Mouse (Mus musculus) neural tube, embryonic 15.5 days (tissue): ENCODE measurements around the gene Gprc5b. TPM values are rescaled to one million over a fixed set of nuclear protein-coding genes. Genes with fewer than 3 reads are reported as not detected.

Source experiments
- ATAC-seq: fragments of 200-750 bp; cut with Nextera tagmentation; 2 replicates; pipeline ENCODE4 v1.8.0; 2017; ENCODE audit warnings: mild to moderate bottlenecking, moderate TSS enrichment, moderate library complexity; ENCODE audit not compliant: low FRiP score
- H3K27ac ChIP-seq: fragments of 300-500 bp; sonication (generic); replicated peaks from 2 replicates; pipeline ENCODE4 v1.5.1; 2015; ENCODE audit warnings: mild to moderate bottlenecking, inconsistent platforms
- H3K27me3 ChIP-seq: fragments of 300-500 bp; sonication (generic); replicated peaks from 2 replicates; pipeline ENCODE4 v1.6.1; 2015; ENCODE audit warnings: inconsistent platforms
- H3K36me3 ChIP-seq: fragments of 300-500 bp; sonication (generic); 2 replicates; pipeline ENCODE4 v1.6.1; 2015; ENCODE audit warnings: inconsistent platforms
- H3K4me1 ChIP-seq: fragments of 300-500 bp; sonication (generic); 2 replicates; pipeline ENCODE4 v1.6.1; 2015; ENCODE audit warnings: inconsistent platforms
- H3K4me2 ChIP-seq: fragments of 300-500 bp; sonication (generic); 2 replicates; pipeline ENCODE4 v1.6.1; 2015; ENCODE audit warnings: inconsistent platforms, mild to moderate bottlenecking, moderate library complexity
- H3K4me3 ChIP-seq: fragments of 300-500 bp; sonication (generic); replicated peaks from 2 replicates; pipeline ENCODE4 v1.5.1; 2015; ENCODE audit warnings: mild to moderate bottlenecking, inconsistent platforms
- H3K9ac ChIP-seq: fragments of 300-500 bp; sonication (generic); replicated peaks from 2 replicates; pipeline ENCODE4 v1.6.1; 2015; ENCODE audit warnings: mild to moderate bottlenecking, inconsistent platforms
- H3K9me3 ChIP-seq: fragments of 300-500 bp; sonication (generic); replicated peaks from 2 replicates; pipeline ENCODE4 v1.6.1; 2016; ENCODE audit warnings: inconsistent platforms
- WGBS: fragments of 180-500 bp; shearing (Covaris S2); methylation state at CpG from one replicate; pipeline ENCODE4 v1.1.7; 2015; ENCODE audit warnings: mixed read lengths; 5-methylcytosine and 5-hydroxymethylcytosine counted together
- polyA plus RNA-seq: library from polyadenylated mRNA; unstranded; fragments of >200 nt; fragmentation: Nextera tagmentation; extraction: Ambion mirVana; gene quantifications from 2 replicates; pipeline ENCODE4 v1.2.1, GENCODE M21; 2015

Gene Gprc5b
- polyA plus RNA-seq, 1 experiment from 2014 or later: 6.6 TPM

GRCm38 (mm10) chr7:118972306-118972705, 22.7 kb downstream of the Gprc5b start:
- ATAC-seq: no peak
- 31% methylated on average over 5 of the region's 5 CpGs for WGBS

DNA sequence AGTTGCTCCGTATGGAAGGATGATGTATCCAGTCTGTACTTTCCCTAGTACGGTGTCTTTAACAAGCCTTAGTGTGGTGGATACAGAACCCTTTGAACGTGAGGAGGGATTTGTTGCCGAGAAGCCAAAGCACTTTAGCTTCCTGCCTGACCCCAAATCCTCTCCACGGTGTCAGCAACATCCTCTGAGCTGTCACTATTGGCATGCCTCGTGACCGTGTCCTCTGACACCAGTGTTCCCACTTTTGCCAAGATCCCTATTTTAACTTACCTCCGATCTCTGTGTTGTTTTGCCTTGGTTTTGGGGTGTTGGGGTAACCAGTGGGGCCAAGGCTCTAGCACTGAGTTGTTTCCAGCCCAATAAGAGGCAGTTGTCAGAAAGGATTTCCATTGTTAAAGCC, 23.5 kb downstream of the Gprc5b start:
- WGBS: 75% methylated on average over 8 of the region's 8 CpGs
- Histone ChIP-seq H3K4me2 (no peak overlapping the region), H3K27me3 (no peaks in the 10 kb centered on the region), H3K9me3 (no peaks in the 10 kb centered on the region), H3K4me1 (peaks cover 25% of the 10 kb centered on the region), H3K4me3 (no peak overlapping the region), H3K27ac (no peak overlapping the region), H3K36me3 (no peaks in the 10 kb centered on the region), H3K9ac (no peak overlapping the region)
- ATAC-seq: no peak

More at GRCm38 (mm10) chr7:118972306-118972705, 22.7 kb downstream of the Gprc5b start:
- H3K9me3 ChIP-seq: no peaks in the 10 kb centered on the region
- H3K9ac ChIP-seq: no peak overlapping the region
- no peak overlapping the region for H3K27ac ChIP-seq
- no peak overlapping the region for H3K4me2 ChIP-seq
- H3K27me3 ChIP-seq: no peaks in the 10 kb centered on the region
- H3K4me3 ChIP-seq: no peak overlapping the region
- peaks cover 34% of the 10 kb centered on the region for H3K4me1 ChIP-seq
- no peaks in the 10 kb centered on the region for H3K36me3 ChIP-seq

- Histone ChIP-seq H3K9me3 (no peaks in the 10 kb centered on the region), H3K4me2 (no peak overlapping the region), H3K9ac (no peak overlapping the region), H3K27me3 (no peaks in the 10 kb centered on the region), H3K4me1 (peaks cover 22% of the 10 kb centered on the region), H3K4me3 (no peak overlapping the region), H3K27ac (no peak overlapping the region), H3K36me3 (no peaks in the 10 kb centered on the region)
- WGBS: 89% methylated on average over 3 of the region's 3 CpGs
- ATAC-seq: no peak
Observed at GRCm38 (mm10) chr7:118968870-118969269, 26.1 kb downstream of the Gprc5b start.

DNA sequence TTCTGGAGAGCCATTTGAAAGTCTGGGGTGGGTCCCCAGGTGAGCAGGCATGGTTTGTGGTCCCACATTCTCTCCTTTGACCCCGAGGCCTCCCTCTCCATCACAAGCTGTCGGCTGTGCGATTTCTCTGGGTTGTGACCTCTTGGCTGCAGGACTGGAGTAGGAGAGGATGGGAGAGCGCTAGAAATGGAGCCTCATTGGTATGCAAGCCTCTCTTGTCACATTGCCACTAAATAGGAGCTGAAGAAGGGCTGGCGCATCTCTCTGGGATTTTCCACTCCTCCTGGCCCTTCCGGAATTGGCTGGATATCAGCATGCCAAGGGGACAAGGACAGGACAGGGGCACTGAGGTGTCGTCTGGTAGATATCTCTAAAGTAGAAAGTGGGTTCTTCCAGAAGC, 29.8 kb downstream of the Gprc5b start:
- no peaks in the 10 kb centered on the region for H3K27me3 ChIP-seq
- no peak overlapping the region for H3K27ac ChIP-seq
- H3K4me3 ChIP-seq: no peak overlapping the region
- H3K4me1 ChIP-seq: peaks cover 4% of the 10 kb centered on the region; the same call in 1 of the 2 replicates
- H3K9ac ChIP-seq: no peak overlapping the region
- no peaks in the 10 kb centered on the region for H3K9me3 ChIP-seq
- 32% methylated on average over 7 of the region's 7 CpGs for WGBS
- no peak for ATAC-seq
- H3K4me2 ChIP-seq: no peak overlapping the region
- H3K36me3 ChIP-seq: no peaks in the 10 kb centered on the region

DNA sequence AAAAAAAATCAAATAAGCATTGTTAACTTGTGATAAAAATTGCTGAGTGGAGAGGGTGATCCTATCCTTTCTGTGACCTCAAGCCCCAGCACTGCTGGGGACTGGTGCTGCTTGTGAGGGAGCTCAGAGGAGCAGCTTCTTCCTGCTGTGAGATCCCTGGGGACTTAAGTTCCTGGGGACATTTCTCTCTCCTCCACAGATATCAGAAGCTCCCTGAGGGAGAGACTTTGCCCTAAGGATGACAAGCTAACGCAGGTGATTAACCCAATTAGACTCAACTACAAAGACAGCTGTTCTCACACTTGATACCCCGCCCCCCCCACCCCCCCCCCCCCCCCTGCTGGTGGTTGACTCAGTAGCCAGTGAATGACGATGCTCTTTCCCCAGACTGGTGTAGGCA, 30.2 kb downstream of the Gprc5b start:
- no peaks in the 10 kb centered on the region for H3K9me3 ChIP-seq
- no peaks in the 10 kb centered on the region for H3K36me3 ChIP-seq
- peaks cover 4% of the 10 kb centered on the region; the same call in 1 of the 2 replicates for H3K4me1 ChIP-seq
- H3K4me3 ChIP-seq: no peak overlapping the region
- H3K27me3 ChIP-seq: no peaks in the 10 kb centered on the region
- no peak overlapping the region for H3K9ac ChIP-seq
- 2% methylated on average over 3 of the region's 3 CpGs for WGBS
- H3K27ac ChIP-seq: no peak overlapping the region
- no peak for ATAC-seq
- H3K4me2 ChIP-seq: no peak overlapping the region

DNA sequence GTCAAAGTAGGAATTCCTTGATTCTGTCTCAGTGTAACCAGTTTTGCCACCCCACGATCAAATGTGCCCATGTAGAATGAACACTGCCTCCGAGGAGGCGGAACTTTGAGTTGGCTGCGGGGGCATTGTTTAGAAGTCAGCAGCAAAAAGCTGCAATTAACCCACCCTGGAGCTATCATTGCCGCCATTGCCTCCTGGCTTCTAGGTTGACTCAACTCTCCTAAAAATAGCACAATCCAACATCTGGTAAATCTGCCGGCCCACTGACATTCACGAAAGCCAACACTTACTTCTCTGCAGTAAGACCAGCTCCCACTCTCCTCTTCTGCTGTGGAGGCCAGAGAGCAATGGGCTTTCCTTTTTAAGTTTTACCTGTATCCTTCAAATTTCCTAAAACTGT, 35.8 kb downstream of the Gprc5b start:
- WGBS: 46% methylated on average over 7 of the region's 7 CpGs
- no peak for ATAC-seq
- Histone ChIP-seq H3K36me3 (no peaks in the 10 kb centered on the region), H3K27ac (no peak overlapping the region), H3K9me3 (no peaks in the 10 kb centered on the region), H3K27me3 (no peaks in the 10 kb centered on the region), H3K4me1 (no peaks in the 10 kb centered on the region), H3K4me3 (no peak overlapping the region), H3K9ac (no peak overlapping the region), H3K4me2 (no peak overlapping the region)

GRCm38 (mm10) chr7:118956616-118957246, 38.3 kb downstream of the Gprc5b start:
- no peaks in the 10 kb centered on the region for H3K36me3 ChIP-seq
- H3K27me3 ChIP-seq: no peaks in the 10 kb centered on the region
- 84% methylated on average over 4 of the region's 4 CpGs for WGBS
- H3K27ac ChIP-seq: no peak overlapping the region
- H3K4me2 ChIP-seq: no peak overlapping the region
- no peaks in the 10 kb centered on the region for H3K9me3 ChIP-seq
- no peak overlapping the region for H3K9ac ChIP-seq
- H3K4me1 ChIP-seq: no peaks in the 10 kb centered on the region
- ATAC-seq: no peak
- H3K4me3 ChIP-seq: no peak overlapping the region

- Histone ChIP-seq H3K4me2 (no peak overlapping the region), H3K36me3 (no peaks in the 10 kb centered on the region), H3K9ac (no peak overlapping the region), H3K4me3 (no peak overlapping the region), H3K9me3 (no peaks in the 10 kb centered on the region), H3K27ac (no peak overlapping the region), H3K4me1 (no peaks in the 10 kb centered on the region), H3K27me3 (no peaks in the 10 kb centered on the region)
- ATAC-seq: no peak
- 91% methylated on average over 1 of the region's 1 CpGs for WGBS
Observed at GRCm38 (mm10) chr7:118954968-118955367, 40.0 kb downstream of the Gprc5b start.

GRCm38 (mm10) chr7:118953626-118954282, 41.3 kb downstream of the Gprc5b start:
- ATAC-seq: no peak
- Histone ChIP-seq H3K27me3 (no peaks in the 10 kb centered on the region), H3K4me2 (no peak overlapping the region), H3K4me3 (no peak overlapping the region), H3K4me1 (no peaks in the 10 kb centered on the region), H3K27ac (no peak overlapping the region), H3K9me3 (no peaks in the 10 kb centered on the region), H3K9ac (no peak overlapping the region), H3K36me3 (no peaks in the 10 kb centered on the region)
- WGBS: 59% methylated on average over 11 of the region's 11 CpGs

- Histone ChIP-seq H3K4me3 (no peak overlapping the region), H3K9ac (no peak overlapping the region), H3K4me2 (no peak overlapping the region), H3K36me3 (no peaks in the 10 kb centered on the region), H3K27me3 (no peaks in the 10 kb centered on the region), H3K4me1 (no peaks in the 10 kb centered on the region), H3K27ac (no peak overlapping the region), H3K9me3 (no peaks in the 10 kb centered on the region)
- ATAC-seq: no peak
- 45% methylated on average over 7 of the region's 7 CpGs for WGBS
Observed at GRCm38 (mm10) chr7:118949749-118950148, 45.3 kb downstream of the Gprc5b start.

DNA sequence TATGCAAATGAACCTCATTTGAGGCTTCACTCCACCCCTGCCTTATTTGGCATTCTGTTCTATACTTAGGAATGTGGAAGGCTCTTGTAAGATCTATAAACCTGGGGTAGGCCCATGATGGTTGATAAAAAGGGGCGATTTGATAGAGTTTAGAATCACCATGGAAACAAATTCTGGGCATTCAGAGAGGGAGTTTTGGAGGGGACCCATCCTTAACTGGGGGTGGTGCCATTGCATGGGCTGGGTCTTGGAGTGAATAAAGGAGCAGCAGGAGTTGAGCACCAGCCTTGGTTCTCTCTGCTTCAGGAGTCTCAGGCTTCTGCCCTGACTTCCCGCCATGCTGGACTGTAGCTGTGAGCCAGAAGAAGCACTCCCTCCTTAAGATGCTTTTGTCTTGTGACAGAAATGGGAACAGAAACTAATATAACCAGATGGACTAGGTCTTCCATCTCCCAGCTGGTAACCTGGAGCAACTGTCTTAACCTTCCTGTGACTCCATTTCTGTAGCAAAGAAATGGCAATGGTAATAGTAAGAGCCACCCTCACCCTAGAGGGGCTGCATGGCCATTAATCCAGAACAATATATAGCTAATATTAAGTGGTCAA, 46.2 kb downstream of the Gprc5b start:
- H3K27me3 ChIP-seq: no peaks in the 10 kb centered on the region
- H3K4me2 ChIP-seq: no peak overlapping the region
- H3K36me3 ChIP-seq: no peaks in the 10 kb centered on the region
- H3K4me1 ChIP-seq: no peaks in the 10 kb centered on the region
- H3K27ac ChIP-seq: no peak overlapping the region
- H3K4me3 ChIP-seq: no peak overlapping the region
- no peaks in the 10 kb centered on the region for H3K9me3 ChIP-seq
- no peak overlapping the region for H3K9ac ChIP-seq
- 68% methylated on average over 2 of the region's 2 CpGs for WGBS
- no peak for ATAC-seq

- no peaks in the 10 kb centered on the region for H3K9me3 ChIP-seq
- H3K27me3 ChIP-seq: no peaks in the 10 kb centered on the region
- no peak overlapping the region for H3K4me3 ChIP-seq
- H3K4me1 ChIP-seq: peaks cover 4% of the 10 kb centered on the region; the same call in 1 of the 2 replicates
- H3K9ac ChIP-seq: no peak overlapping the region
- ATAC-seq: no peak
- H3K36me3 ChIP-seq: no peaks in the 10 kb centered on the region
- no peak overlapping the region for H3K27ac ChIP-seq
- WGBS: 72% methylated on average over 3 of the region's 3 CpGs
- H3K4me2 ChIP-seq: no peak overlapping the region
Observed at GRCm38 (mm10) chr7:118947241-118947640, 47.8 kb downstream of the Gprc5b start.
